Mouse (Mus musculus): ENCODE results near the gene Lpcat2b.

Lpcat2b gene

GRCm38 (mm10) chr5:107449620-107450019, 18.3 kb downstream of the Lpcat2b start:
- DNase-seq, result no peak

GRCm38 (mm10) chr5:107450299-107450698, 18.9 kb downstream of the Lpcat2b start:
- no peak for DNase-seq

- DNase-seq, result no peak
Observed at GRCm38 (mm10) chr5:107462147-107463076, 31.1 kb downstream of the Lpcat2b start.

GRCm38 (mm10) chr5:107466501-107466900, 35.2 kb downstream of the Lpcat2b start:
- no peak for DNase-seq

GRCm38 (mm10) chr5:107467098-107467497, 35.7 kb downstream of the Lpcat2b start:
- no peak for DNase-seq

- no peak for DNase-seq
Observed at GRCm38 (mm10) chr5:107470600-107471329, 39.4 kb downstream of the Lpcat2b start.

- no peak for DNase-seq
Observed at GRCm38 (mm10) chr5:107480194-107480593, 48.8 kb downstream of the Lpcat2b start.
